Mouse (Mus musculus): ENCODE measurements around the gene Snx21. TPM values are rescaled to one million over a fixed set of nuclear protein-coding genes. Genes with fewer than 3 reads are reported as not detected.

Snx21 gene
- polyA plus RNA-seq, 1 experiment = 19.2 TPM

- peaks cover 10% of the 10 kb centered on the region; the same call in 1 of the 2 replicates for H3K4me1 ChIP-seq (ENCODE audit: control insufficient read depth, insufficient read depth, insufficient read length, low read length)
- H3K36me3 ChIP-seq (ENCODE audit: control insufficient read depth, insufficient read depth, low read length) = peaks cover 18% of the 10 kb centered on the region
- WGBS = 86% methylated on average over 4 of the region's 4 CpGs
- H3K27ac ChIP-seq (ENCODE audit: insufficient read depth, low read depth, low read length) = no peak overlapping the region
- H3K4me3 ChIP-seq (ENCODE audit: low read depth, low read length) = no peak overlapping the region
- no peaks in the 10 kb centered on the region for H3K27me3 ChIP-seq (ENCODE audit: control insufficient read depth, insufficient read depth, low read length)
- TF ChIP-seq POLR2A (IDR thresholded peaks at IDR 0.05; ENCODE audit: low read depth, low read length) = no peak
- no peak for TF ChIP-seq CTCF (IDR thresholded peaks at IDR 0.05; ENCODE audit: extremely low read depth, insufficient read length, insufficient replicate concordance, low read depth, low read length)
These were observed 37.4 kb upstream of the Snx21 start for GRCm38 (mm10) chr2:164748191-164748590.

DNA sequence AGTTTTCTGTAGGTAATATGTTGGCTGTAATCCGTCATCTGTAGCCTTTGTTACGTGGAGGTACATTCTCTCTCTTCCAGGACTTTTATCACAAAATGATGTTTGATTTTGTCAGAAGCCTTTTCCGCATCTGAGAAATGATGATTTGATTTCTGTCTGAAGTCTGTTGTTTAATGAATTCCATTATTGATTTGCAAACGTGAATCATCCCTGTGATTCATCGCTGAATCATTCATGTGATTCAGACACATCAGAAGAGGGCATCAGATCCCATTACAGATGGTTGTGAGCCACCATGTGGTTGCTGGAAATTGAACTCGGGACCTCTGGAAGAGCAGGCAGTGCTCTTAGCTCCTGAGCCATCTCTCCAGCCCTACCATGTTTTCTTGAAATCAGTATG is 36.6 kb upstream of the Snx21 start:
- no peak overlapping the region for H3K27ac ChIP-seq (ENCODE audit: insufficient read depth, low read depth, low read length)

GRCm38 (mm10) chr2:164752454-164752853 is 33.2 kb upstream of the Snx21 start:
- Histone ChIP-seq H3K36me3 (ENCODE audit: control insufficient read depth, insufficient read depth, low read length) (peaks cover 58% of the 10 kb centered on the region), H3K27ac (ENCODE audit: insufficient read depth, low read depth, low read length) (no peak overlapping the region), H3K4me1 (ENCODE audit: control insufficient read depth, insufficient read depth, insufficient read length, low read length) (peaks cover 1% of the 10 kb centered on the region; the same call in 1 of the 2 replicates), H3K27me3 (ENCODE audit: control insufficient read depth, insufficient read depth, low read length) (no peaks in the 10 kb centered on the region), H3K4me3 (ENCODE audit: low read depth, low read length) (no peak overlapping the region)
- TF ChIP-seq CTCF (IDR thresholded peaks at IDR 0.05; ENCODE audit: extremely low read depth, insufficient read length, insufficient replicate concordance, low read depth, low read length) = no peak
- 83% methylated on average over 2 of the region's 2 CpGs for WGBS

More for the DNA sequence above, 36.6 kb upstream of the Snx21 start:
- 67% methylated on average over 6 of the region's 6 CpGs for WGBS
- TF ChIP-seq CTCF (IDR thresholded peaks at IDR 0.05; ENCODE audit: extremely low read depth, insufficient read length, insufficient replicate concordance, low read depth, low read length) (no peak), POLR2A (IDR thresholded peaks at IDR 0.05; ENCODE audit: low read depth, low read length) (no peak)
- Histone ChIP-seq H3K4me3 (ENCODE audit: low read depth, low read length) (no peak overlapping the region), H3K4me1 (ENCODE audit: control insufficient read depth, insufficient read depth, insufficient read length, low read length) (peaks cover 10% of the 10 kb centered on the region; the same call in 1 of the 2 replicates), H3K36me3 (ENCODE audit: control insufficient read depth, insufficient read depth, low read length) (peaks cover 24% of the 10 kb centered on the region), H3K27me3 (ENCODE audit: control insufficient read depth, insufficient read depth, low read length) (no peaks in the 10 kb centered on the region)

- Histone ChIP-seq H3K4me1 (ENCODE audit: control insufficient read depth, insufficient read depth, insufficient read length, low read length) (no peaks in the 10 kb centered on the region), H3K36me3 (ENCODE audit: control insufficient read depth, insufficient read depth, low read length) (peaks cover 67% of the 10 kb centered on the region), H3K4me3 (ENCODE audit: low read depth, low read length) (no peak overlapping the region), H3K27ac (ENCODE audit: insufficient read depth, low read depth, low read length) (0 out of 2 replicates have a peak overlapping the region, but pooled peaks have one; percentile 9), H3K27me3 (ENCODE audit: control insufficient read depth, insufficient read depth, low read length) (no peaks in the 10 kb centered on the region)
- TF ChIP-seq CTCF (IDR thresholded peaks at IDR 0.05; ENCODE audit: extremely low read depth, insufficient read length, insufficient replicate concordance, low read depth, low read length) = no peak
- no peak for TF ChIP-seq POLR2A (IDR thresholded peaks at IDR 0.05; ENCODE audit: low read depth, low read length)
- 60% methylated on average over 11 of the region's 11 CpGs for WGBS
These were observed 31.5 kb upstream of the Snx21 start for GRCm38 (mm10) chr2:164754105-164754504.

- TF ChIP-seq POLR2A (IDR thresholded peaks at IDR 0.05; ENCODE audit: low read depth, low read length) = no peak
- TF ChIP-seq CTCF (IDR thresholded peaks at IDR 0.05; ENCODE audit: extremely low read depth, insufficient read length, insufficient replicate concordance, low read depth, low read length) = no peak
- no peak overlapping the region for H3K4me3 ChIP-seq (ENCODE audit: low read depth, low read length)
- no peaks in the 10 kb centered on the region for H3K4me1 ChIP-seq (ENCODE audit: control insufficient read depth, insufficient read depth, insufficient read length, low read length)
- no peaks in the 10 kb centered on the region for H3K27me3 ChIP-seq (ENCODE audit: control insufficient read depth, insufficient read depth, low read length)
- 84% methylated on average over 2 of the region's 2 CpGs for WGBS
- peaks cover 73% of the 10 kb centered on the region for H3K36me3 ChIP-seq (ENCODE audit: control insufficient read depth, insufficient read depth, low read length)
- no peak overlapping the region for H3K27ac ChIP-seq (ENCODE audit: insufficient read depth, low read depth, low read length)
These were observed 30.8 kb upstream of the Snx21 start for GRCm38 (mm10) chr2:164754800-164755199.

DNA sequence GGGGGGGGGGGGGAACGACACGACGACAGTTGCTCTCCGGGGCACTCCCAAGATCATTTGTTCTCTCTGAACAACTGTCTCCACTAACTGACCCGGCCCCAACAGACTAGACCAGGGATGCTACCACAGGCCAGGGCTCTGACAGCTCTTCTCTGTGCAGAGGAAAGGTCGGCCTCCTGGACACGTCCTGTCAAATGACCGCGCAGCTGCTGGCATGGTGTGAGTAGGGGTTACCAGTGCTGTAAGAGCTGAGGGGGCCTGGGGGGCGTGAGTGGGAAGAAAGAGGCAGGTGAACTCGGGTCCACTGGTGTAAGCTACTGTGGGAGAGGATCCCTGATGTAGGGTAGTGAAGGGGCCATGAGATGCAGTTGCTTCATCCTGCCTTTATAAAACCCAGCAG is 27.8 kb upstream of the Snx21 start:
- Histone ChIP-seq H3K36me3 (ENCODE audit: control insufficient read depth, insufficient read depth, low read length) (peaks cover 85% of the 10 kb centered on the region), H3K27me3 (ENCODE audit: control insufficient read depth, insufficient read depth, low read length) (no peaks in the 10 kb centered on the region), H3K4me3 (ENCODE audit: low read depth, low read length) (no peak overlapping the region), H3K4me1 (ENCODE audit: control insufficient read depth, insufficient read depth, insufficient read length, low read length) (no peaks in the 10 kb centered on the region), H3K27ac (ENCODE audit: insufficient read depth, low read depth, low read length) (no peak overlapping the region)
- no peak for TF ChIP-seq POLR2A (IDR thresholded peaks at IDR 0.05; ENCODE audit: low read depth, low read length)
- no peak for TF ChIP-seq CTCF (IDR thresholded peaks at IDR 0.05; ENCODE audit: extremely low read depth, insufficient read length, insufficient replicate concordance, low read depth, low read length)
- WGBS = 88% methylated on average over 11 of the region's 11 CpGs

DNA sequence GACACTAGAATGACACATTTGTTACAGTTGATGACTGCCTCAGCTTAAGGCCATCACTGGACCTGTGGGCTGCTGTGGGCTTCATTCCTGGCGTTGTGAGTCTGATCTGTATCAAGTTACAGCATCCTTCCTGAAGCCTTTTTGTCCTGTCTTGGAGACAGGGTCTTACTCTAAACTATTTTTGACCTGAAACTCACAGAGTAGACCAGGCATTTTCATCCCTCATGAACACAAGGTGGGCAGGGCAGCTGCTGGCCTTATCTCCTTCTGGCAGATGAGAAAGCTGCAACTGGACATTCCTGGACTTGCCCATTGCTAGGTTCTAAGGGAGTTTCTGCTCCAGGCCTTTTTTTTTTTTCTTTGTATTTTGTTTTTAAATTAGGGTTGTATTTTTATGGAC is 26.9 kb upstream of the Snx21 start:
- TF ChIP-seq POLR2A (IDR thresholded peaks at IDR 0.05; ENCODE audit: low read depth, low read length) = no peak
- no peak for TF ChIP-seq CTCF (IDR thresholded peaks at IDR 0.05; ENCODE audit: extremely low read depth, insufficient read length, insufficient replicate concordance, low read depth, low read length)
- no peak overlapping the region for H3K27ac ChIP-seq (ENCODE audit: insufficient read depth, low read depth, low read length)
- peaks cover 86% of the 10 kb centered on the region for H3K36me3 ChIP-seq (ENCODE audit: control insufficient read depth, insufficient read depth, low read length)
- H3K27me3 ChIP-seq (ENCODE audit: control insufficient read depth, insufficient read depth, low read length) = no peaks in the 10 kb centered on the region
- H3K4me1 ChIP-seq (ENCODE audit: control insufficient read depth, insufficient read depth, insufficient read length, low read length) = no peaks in the 10 kb centered on the region
- H3K4me3 ChIP-seq (ENCODE audit: low read depth, low read length) = no peak overlapping the region
- 88% methylated on average over 1 of the region's 1 CpGs for WGBS
